Mouse (Mus musculus) ES-E14 (cell line): ENCODE measurements around the gene Bglap2.

Source experiments
- CHD2 ChIP-seq: IDR thresholded peaks from 2 replicates; pipeline ENCODE4 v1.6.1; 2014; ENCODE audit warnings: mild to moderate bottlenecking, low read depth, low read length, inconsistent platforms
- HCFC1 ChIP-seq: IDR thresholded peaks from 2 replicates; pipeline ENCODE4 v1.6.1; 2012; ENCODE audit warnings: low read length, inconsistent platforms, borderline replicate concordance; ENCODE audit not compliant: insufficient read depth
- MAFK ChIP-seq: IDR thresholded peaks from 2 replicates; pipeline ENCODE4 v1.6.1; 2014; ENCODE audit warnings: mild to moderate bottlenecking, low read depth, low read length, inconsistent platforms; ENCODE audit not compliant: insufficient read depth
- ZC3H11A ChIP-seq: IDR thresholded peaks from 2 replicates; pipeline ENCODE4 v1.6.1; 2012; ENCODE audit warnings: low read depth, mild to moderate bottlenecking, inconsistent platforms, low read length, borderline replicate concordance
- ZNF384 ChIP-seq: IDR thresholded peaks from 2 replicates; pipeline ENCODE4 v1.6.1; 2012; ENCODE audit warnings: low read depth, low read length, inconsistent platforms

GRCm38 (mm10) chr3:88364337-88364736, 14.2 kb downstream of the Bglap2 start, which contains the start of gene Paqr6:
- TF ChIP-seq ZC3H11A = no peak
- TF ChIP-seq MAFK = no peak
- TF ChIP-seq ZNF384 = no peak
- no peak for TF ChIP-seq CHD2
- no peak for TF ChIP-seq HCFC1
